Mouse (Mus musculus) left cerebral cortex, postnatal 36 days (tissue): ENCODE measurements at regions not wholly inside any gene's neighbourhood (a gene's known extent, or its start where the extent isn't known, plus 50 kb on each side); places are given as distances from the start of the nearest gene placed in this dataset.

Experiments
- DNase-seq, 2 experiments: peaks; one replicate each; pipeline ENCODE4 v3.0.0; 2021 to 2022; ENCODE audit warnings: low spot score in 2 of 2, mixed read lengths in 1 of 2
- intact Hi-C: fragments of 180-260 bp; cut with DNase I; formaldehyde crosslinking; loops from one replicate; pipeline ENCODE4 v1.15.1; 2025

- no peak for DNase-seq
- intact Hi-C loops = no loop called here
Observed at GRCm38 (mm10) chr17:79489306-79489705, 122.4 kb upstream of the Rmdn2 start.

GRCm38 (mm10) chr17:79497629-79498028 lies 114.0 kb upstream of the Rmdn2 start:
- intact Hi-C loops = loop anchor here (5.0 kb wide), 1 partner anchor 145 kb away; no protein-coding TSS in a partner anchor
- DNase-seq = no peak

- intact Hi-C loops = loop anchor here (5.0 kb wide), 1 partner anchor 146 kb away; no protein-coding TSS in a partner anchor
- no peak for DNase-seq
Observed at GRCm38 (mm10) chr17:79498321-79498720, 113.3 kb upstream of the Rmdn2 start.

GRCm38 (mm10) chr17:79501031-79501474 lies 110.6 kb upstream of the Rmdn2 start:
- intact Hi-C loops = no loop called here

GRCm38 (mm10) chr17:79501926-79502325 lies 109.7 kb upstream of the Rmdn2 start:
- intact Hi-C loops = no loop called here
- DNase-seq = no peak

More at GRCm38 (mm10) chr17:79501031-79501474, 110.6 kb upstream of the Rmdn2 start:
- no peak for DNase-seq

GRCm38 (mm10) chr17:79503037-79503436 lies 108.6 kb upstream of the Rmdn2 start:
- intact Hi-C loops = no loop called here
- DNase-seq = no peak

GRCm38 (mm10) chr17:79504209-79504608 lies 107.5 kb upstream of the Rmdn2 start:
- no peak for DNase-seq
- intact Hi-C loops = no loop called here

GRCm38 (mm10) chr17:79505565-79505964 lies 106.1 kb upstream of the Rmdn2 start:
- no peak for DNase-seq
- intact Hi-C loops = no loop called here

GRCm38 (mm10) chr17:79509281-79509680 lies 102.4 kb upstream of the Rmdn2 start:
- no peak for DNase-seq
- intact Hi-C loops = no loop called here

GRCm38 (mm10) chr17:79509957-79510710 lies 101.5 kb upstream of the Rmdn2 start:
- DNase-seq = no peak
- intact Hi-C loops = no loop called here

- DNase-seq = no peak
- intact Hi-C loops = no loop called here
Observed at GRCm38 (mm10) chr17:79511218-79511617, 100.4 kb upstream of the Rmdn2 start.

- intact Hi-C loops = no loop called here
- no peak for DNase-seq
Observed at GRCm38 (mm10) chr17:79514076-79514475, 97.6 kb upstream of the Rmdn2 start.

- intact Hi-C loops = no loop called here
- DNase-seq = no peak
Observed at GRCm38 (mm10) chr17:79518185-79518584, 93.5 kb upstream of the Rmdn2 start.

- intact Hi-C loops = no loop called here
- DNase-seq = no peak
Observed at GRCm38 (mm10) chr17:79518696-79519095, 93.0 kb upstream of the Rmdn2 start.

GRCm38 (mm10) chr17:79519356-79519755 lies 92.3 kb upstream of the Rmdn2 start:
- no peak for DNase-seq

GRCm38 (mm10) chr17:79520283-79520682 lies 91.4 kb upstream of the Rmdn2 start:
- no peak for DNase-seq
- intact Hi-C loops = no loop called here

More at GRCm38 (mm10) chr17:79519356-79519755, 92.3 kb upstream of the Rmdn2 start:
- intact Hi-C loops = no loop called here

- no peak for DNase-seq
- intact Hi-C loops = no loop called here
Observed at GRCm38 (mm10) chr17:79521691-79522090, 90.0 kb upstream of the Rmdn2 start.

- DNase-seq = no peak
- intact Hi-C loops = no loop called here
Observed at GRCm38 (mm10) chr17:79523230-79523629, 88.4 kb upstream of the Rmdn2 start.

GRCm38 (mm10) chr17:79527391-79527790 lies 84.3 kb upstream of the Rmdn2 start:
- intact Hi-C loops = no loop called here
- DNase-seq = no peak

GRCm38 (mm10) chr17:79536549-79536948 lies 75.1 kb upstream of the Rmdn2 start:
- DNase-seq = no peak
- intact Hi-C loops = no loop called here

- intact Hi-C loops = no loop called here
- DNase-seq = no peak
Observed at GRCm38 (mm10) chr17:79538789-79539188, 72.9 kb upstream of the Rmdn2 start.
